Mouse (Mus musculus) kidney, postnatal 4 days (tissue): ENCODE results near the gene Calm3.
"Not testable (repeated sequence)": the region's sequence is repeated elsewhere in the genome, so short reads cannot be mapped to it uniquely, and the experiment has no call there.

Experiments
- DNase-seq, 2 experiments: peaks; one replicate each; pipeline ENCODE4 v3.0.0; 2021; ENCODE audit warnings: mixed read lengths in 2 of 2

Gene Calm3

GRCm38 (mm10) chr7:16924037-16924834 lies at the start of gene Calm3:
Calm3 (minus strand) TSS chr7:16924114.
- DNase-seq = peak; percentile 99 to 100

GRCm38 (mm10) chr7:16971160-16971559 lies 47.2 kb upstream of the Calm3 start:
- no peak for DNase-seq

- no peak for DNase-seq
Measured at GRCm38 (mm10) chr7:16968414-16968813, 44.5 kb upstream of the Calm3 start.

GRCm38 (mm10) chr7:16961678-16962077 lies 37.8 kb upstream of the Calm3 start:
- no peak for DNase-seq

- DNase-seq = peak; percentile 79 to 86
Measured at GRCm38 (mm10) chr7:16959539-16960187, 35.7 kb upstream of the Calm3 start, which contains the start of gene Pnmal1. Pnmal1 (plus strand) TSS chr7:16959679.

GRCm38 (mm10) chr7:16956410-16957265 lies 32.7 kb upstream of the Calm3 start:
- no peak for DNase-seq

- no peak for DNase-seq
Measured at GRCm38 (mm10) chr7:16955712-16956111, 31.8 kb upstream of the Calm3 start.

GRCm38 (mm10) chr7:16953776-16954175 lies 29.9 kb upstream of the Calm3 start:
- DNase-seq = not testable (repeated sequence)

- peak; percentile 87 to 89 for DNase-seq
Measured at GRCm38 (mm10) chr7:16950861-16951635, 27.1 kb upstream of the Calm3 start.

- peak; percentile 86 to 88 for DNase-seq
Measured at GRCm38 (mm10) chr7:16949908-16950841, 26.3 kb upstream of the Calm3 start.

- DNase-seq = no peak
Measured at GRCm38 (mm10) chr7:16948923-16949458, 25.1 kb upstream of the Calm3 start.

GRCm38 (mm10) chr7:16947959-16948361 lies 24.0 kb upstream of the Calm3 start:
- peak; percentile 66 to 73 for DNase-seq

GRCm38 (mm10) chr7:16947349-16947895 lies 23.5 kb upstream of the Calm3 start:
- DNase-seq = peak; percentile 47 to 48

- peak; percentile 55 to 60 for DNase-seq
Measured at GRCm38 (mm10) chr7:16946441-16947348, 22.8 kb upstream of the Calm3 start.

- peak; percentile 13 to 34 for DNase-seq
Measured at GRCm38 (mm10) chr7:16945419-16945818, 21.5 kb upstream of the Calm3 start.

GRCm38 (mm10) chr7:16944808-16945315 lies 20.9 kb upstream of the Calm3 start:
- DNase-seq = peak in 1 of 2 experiments; percentile 39

- DNase-seq = peak; percentile 90 to 94
Measured at GRCm38 (mm10) chr7:16944061-16944807, 20.3 kb upstream of the Calm3 start, which contains the start of gene Pnmal2. Pnmal2 (plus strand) TSS chr7:16944682.

GRCm38 (mm10) chr7:16942861-16943260 lies 18.9 kb upstream of the Calm3 start:
- DNase-seq = no peak
